Mouse (Mus musculus) ovary, adult 2 months (tissue): ENCODE results near the gene Tmem94. TPM values are rescaled to one million over a fixed set of nuclear protein-coding genes. Genes with fewer than 3 reads are reported as not detected.

Experiments used
- polyA plus RNA-seq: library from polyadenylated mRNA; depleted of rRNA; stranded (reverse); fragments of >200 nt; gene quantifications from 2 replicates; pipeline ENCODE4 v1.2.3, GENCODE M21; 2012; rRNA removed

Tmem94 gene
- polyA plus RNA-seq: 119 and 128 TPM in 2 replicates

DNA sequence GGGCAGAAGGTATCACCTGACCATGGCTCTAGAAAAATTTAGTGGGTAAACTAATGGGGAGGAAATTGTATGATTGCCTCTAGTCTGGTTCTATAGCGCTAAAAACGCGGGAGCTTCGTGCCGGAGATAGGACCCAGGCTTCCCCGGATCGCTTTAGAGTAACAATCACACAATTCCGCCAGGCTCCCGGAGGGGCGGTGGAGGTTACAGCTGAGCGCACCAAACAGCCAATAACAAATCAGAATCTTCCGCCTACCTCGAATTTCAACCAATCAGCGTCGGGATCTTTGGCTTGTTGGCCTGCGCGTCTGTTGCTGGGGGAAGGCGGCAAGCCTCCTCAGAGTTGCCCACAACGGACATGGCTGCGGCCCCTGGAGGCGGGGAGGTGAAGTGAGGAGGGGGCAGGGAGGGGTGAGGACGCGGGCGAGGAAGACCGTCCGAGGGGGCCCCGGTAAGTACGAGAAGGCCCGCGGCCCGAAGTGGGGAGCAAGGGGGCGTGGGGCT, at the start of gene Tmem94:
TSS of gene Tmem94 (plus strand) at position 331 of the 504 bp plus-strand sequence.

DNA sequence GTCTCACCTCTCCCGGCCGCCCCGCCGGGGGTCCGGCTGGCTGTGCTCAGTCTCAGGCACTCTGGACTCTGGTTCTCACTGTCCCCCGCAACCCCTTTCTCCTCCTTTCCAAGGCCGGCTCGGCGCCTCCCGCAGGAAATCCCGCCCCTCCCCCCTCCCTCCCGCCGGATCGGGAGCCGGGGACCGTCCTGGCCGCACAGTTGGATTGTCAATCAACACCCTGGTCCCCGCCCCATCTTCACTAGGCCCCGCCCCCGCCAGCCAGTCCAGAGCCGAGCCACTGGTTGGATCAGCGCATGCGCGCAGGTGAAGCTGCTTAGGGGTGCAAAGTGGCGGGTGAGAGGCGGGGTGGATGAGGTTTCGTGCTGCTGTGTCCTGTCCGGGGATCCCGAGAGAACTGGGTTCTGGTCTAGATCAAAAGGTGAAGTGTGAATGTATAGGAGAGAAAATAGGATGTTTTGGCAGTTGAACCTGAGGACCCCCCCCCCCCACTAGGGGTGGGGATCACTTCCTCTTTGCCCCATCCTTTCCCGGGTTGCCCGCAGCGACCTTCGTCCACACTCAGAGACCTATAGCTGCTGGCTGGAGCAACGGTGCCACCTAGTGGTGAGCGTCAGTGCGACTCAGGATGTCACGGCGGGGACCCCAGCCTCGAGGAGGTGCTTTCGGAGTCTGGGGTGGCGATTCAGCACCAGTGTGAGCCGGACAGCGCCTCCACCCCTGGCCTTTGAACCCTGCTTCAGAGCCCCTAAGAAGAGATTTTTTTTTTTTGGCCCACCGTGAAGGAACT, 48.5 kb downstream of the Tmem94 start, which contains the start of gene Caskin2:
TSS of gene Caskin2 (minus strand) at position 133 of the 790 bp plus-strand sequence.

DNA sequence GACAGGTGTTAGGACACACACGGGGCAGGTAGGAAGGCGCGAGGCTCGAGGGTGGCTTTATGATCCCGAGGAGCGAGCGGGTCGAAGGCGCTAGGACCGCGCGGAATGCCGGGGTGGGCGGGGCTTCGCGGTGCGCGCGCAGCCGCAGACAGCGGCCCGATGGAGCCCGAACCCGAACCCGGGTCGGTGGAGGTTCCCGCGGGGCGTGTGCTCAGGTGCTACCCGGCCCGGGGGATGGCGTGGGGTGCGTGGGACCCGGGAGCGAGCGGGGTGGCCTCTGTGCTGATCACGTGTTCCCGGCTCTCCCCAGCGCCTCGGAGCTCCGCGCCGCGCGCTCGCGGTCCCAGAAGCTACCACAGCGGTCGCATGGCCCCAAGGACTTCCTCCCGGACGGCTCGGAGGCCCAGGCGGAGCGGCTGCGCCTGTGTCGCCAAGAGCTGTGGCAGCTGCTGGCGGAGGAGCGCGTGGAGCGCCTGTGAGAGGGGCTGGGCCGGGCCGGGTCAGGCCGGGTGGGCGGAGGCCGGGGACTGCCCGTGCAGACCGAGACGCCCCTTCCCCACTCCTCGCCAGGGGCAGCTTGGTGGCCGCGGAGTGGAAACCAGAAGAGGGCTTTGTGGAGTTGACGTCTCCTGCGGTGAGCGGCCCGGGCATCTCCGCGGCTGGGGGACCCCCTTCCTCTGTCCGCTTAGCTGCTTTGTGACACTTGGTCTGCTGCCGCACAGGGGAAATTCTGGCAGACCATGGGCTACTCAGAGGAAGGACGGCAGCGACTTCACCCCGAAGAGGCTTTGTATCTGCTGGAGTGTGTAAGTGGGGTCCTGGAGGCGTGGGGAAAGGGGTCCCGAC, 49.6 kb downstream of the Tmem94 start, which contains the start of gene Tsen54:
TSS of gene Tsen54 (plus strand) at position 120 of the 846 bp plus-strand sequence.

DNA sequence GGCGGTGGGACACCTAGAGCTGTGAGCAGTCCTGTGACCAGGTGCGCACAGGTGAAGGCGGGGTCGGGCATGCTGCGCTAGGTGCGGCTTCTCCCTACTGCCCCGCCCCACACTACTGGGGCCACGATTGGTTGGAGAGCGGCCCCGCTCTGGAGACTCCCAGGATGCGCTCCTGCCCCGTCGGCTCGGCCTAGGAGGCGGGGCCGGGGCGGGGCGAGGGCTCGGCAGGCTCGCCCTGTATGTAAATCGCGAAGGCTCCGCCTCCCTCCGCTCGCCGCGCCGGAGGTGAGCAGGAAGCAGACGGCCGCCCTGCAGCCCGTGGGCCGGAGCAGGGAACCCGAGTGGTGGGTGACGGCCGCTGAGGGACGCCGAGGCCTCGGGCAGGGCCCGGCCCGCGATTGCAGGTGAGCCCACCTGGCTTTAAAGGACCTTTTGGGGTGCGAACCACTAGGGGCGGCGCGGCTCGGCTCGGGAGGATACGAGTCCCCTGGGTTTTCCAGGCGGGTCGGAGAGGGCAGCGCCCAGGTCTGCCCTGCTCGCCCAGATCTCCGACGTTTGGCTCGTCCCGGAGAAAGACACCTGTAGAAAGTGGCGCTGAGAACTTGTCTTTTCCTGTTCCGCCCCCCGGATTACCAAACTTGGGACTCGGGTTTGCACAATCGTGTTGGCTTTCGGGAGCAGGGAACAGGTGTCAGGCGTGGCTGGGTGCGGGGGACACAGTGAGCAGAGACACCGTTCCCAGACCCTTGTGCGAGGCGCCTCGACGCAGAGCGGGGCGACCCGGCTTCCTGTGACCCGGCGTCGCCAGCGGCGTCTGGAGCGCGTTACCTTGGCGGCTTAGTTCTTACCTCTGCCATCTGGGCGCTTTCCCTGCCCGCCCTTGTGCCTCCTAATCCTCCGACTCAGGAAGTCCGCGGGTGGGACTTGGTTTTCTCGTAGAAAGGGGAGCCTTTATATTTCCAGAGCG, 58.8 kb downstream of the Tmem94 start, which contains the start of gene Llgl2:
TSS of gene Llgl2 (plus strand) at position 276 of the 967 bp plus-strand sequence.

Other genes starting within 250 kb of the Tmem94 start
- gene Sumo2, start 229.2 kb upstream of the Tmem94 start, polyA plus RNA-seq: 22.0 and 29.5 TPM in 2 replicates
- gene Nup85, start 201.0 kb upstream of the Tmem94 start, polyA plus RNA-seq: 51.0 and 59.5 TPM in 2 replicates
- 22.3 and 27.0 TPM in 2 replicates for gene Mrps7, start 161.5 kb upstream of the Tmem94 start, polyA plus RNA-seq
- gene Gga3, start 161.4 kb upstream of the Tmem94 start, polyA plus RNA-seq: 26.1 and 30.8 TPM in 2 replicates
- 108 and 116 TPM in 2 replicates for gene Mif4gd, start 152.5 kb upstream of the Tmem94 start, polyA plus RNA-seq
- gene Slc25a19, start 137.1 kb upstream of the Tmem94 start, polyA plus RNA-seq: 45.4 and 67.4 TPM in 2 replicates
- 41.2 and 50.6 TPM in 2 replicates for gene Grb2, start 56.8 kb upstream of the Tmem94 start, polyA plus RNA-seq
- 60.9 and 66.5 TPM in 2 replicates for gene Caskin2, start 48.2 kb downstream of the Tmem94 start, polyA plus RNA-seq
- gene Tsen54, start 49.3 kb downstream of the Tmem94 start, polyA plus RNA-seq: 57.5 and 75.8 TPM in 2 replicates
- 56.8 and 75.3 TPM in 2 replicates for gene Llgl2, start 58.6 kb downstream of the Tmem94 start, polyA plus RNA-seq
- 7.9 TPM in 2 replicates for gene Myo15b, start 93.0 kb downstream of the Tmem94 start, polyA plus RNA-seq
- 11.2 and 12.7 TPM in 2 replicates for gene Smim5, start 134.5 kb downstream of the Tmem94 start, polyA plus RNA-seq
- gene Smim6, start 146.6 kb downstream of the Tmem94 start, polyA plus RNA-seq: 0.61 and 0.83 TPM in 2 replicates
- gene Sap30bp, start 167.8 kb downstream of the Tmem94 start, polyA plus RNA-seq: 48.2 and 49.0 TPM in 2 replicates
- gene Recql5, start 168.0 kb downstream of the Tmem94 start, polyA plus RNA-seq: 20.5 and 28.0 TPM in 2 replicates
- gene Itgb4, start 209.3 kb downstream of the Tmem94 start, polyA plus RNA-seq: 14.6 and 16.3 TPM in 2 replicates
- 122 and 133 TPM in 2 replicates for gene Galk1, start 247.3 kb downstream of the Tmem94 start, polyA plus RNA-seq